Mouse (Mus musculus) bone marrow macrophage, adult 2 months (primary cell): ENCODE results near the gene Anks1b.

ENCODE experiments used
- CTCF ChIP-seq: IDR thresholded peaks from 2 replicates; pipeline ENCODE4 v1.5.1; 2012; ENCODE audit warnings: low read depth, mild to moderate bottlenecking, low read length, moderate library complexity
- POLR2A ChIP-seq: IDR thresholded peaks from 2 replicates; pipeline ENCODE4 v1.6.1; 2012; ENCODE audit warnings: mild to moderate bottlenecking, low read depth, low read length, borderline replicate concordance

- TF ChIP-seq POLR2A: no peak
- TF ChIP-seq CTCF: no peak
These were observed 856.2 kb downstream of the Anks1b start for GRCm38 (mm10) chr10:90729527-90729926.
